Mouse (Mus musculus): ENCODE measurements around the gene Ttc23l. TPM values are rescaled to one million over a fixed set of nuclear protein-coding genes. Genes with fewer than 3 reads are reported as not detected.

The Ttc23l gene
- not detected in 2 replicates for polyA plus RNA-seq (2012; rRNA removed)

GRCm38 (mm10) chr15:10558465-10558864 is at the start of gene Ttc23l:
Gene Ttc23l, minus strand, starts transcription at chr15:10558668.
- no peak for TF ChIP-seq CTCF (IDR thresholded peaks at IDR 0.05; ENCODE audit: extremely low read depth, insufficient read depth, low read length)
- TF ChIP-seq POLR2A (IDR thresholded peaks at IDR 0.05; ENCODE audit: extremely low read depth, insufficient read depth, low read length) = no peak

GRCm38 (mm10) chr15:10599413-10599812 is 40.9 kb upstream of the Ttc23l start:
- Histone ChIP-seq H3K4me1 (ENCODE audit: control insufficient read depth, insufficient read depth, low read length) (peaks cover 2% of the 10 kb centered on the region; the same call in 1 of the 2 replicates), H3K27ac (ENCODE audit: insufficient read depth, low read length) (no peak overlapping the region), H3K4me3 (ENCODE audit: insufficient read depth, low read length) (no peak overlapping the region)
- TF ChIP-seq POLR2A (IDR thresholded peaks at IDR 0.05; ENCODE audit: extremely low read depth, insufficient read depth, low read length) = no peak
- no peak for TF ChIP-seq CTCF (IDR thresholded peaks at IDR 0.05; ENCODE audit: extremely low read depth, insufficient read depth, low read length)

More at GRCm38 (mm10) chr15:10558465-10558864, at the start of gene Ttc23l:
- H3K27ac ChIP-seq (ENCODE audit: insufficient read depth, low read length) = no peak within 1 kb of the TSS
- H3K4me3 ChIP-seq (ENCODE audit: insufficient read depth, low read length) = no peak within 1 kb of the TSS
- H3K4me1 ChIP-seq (ENCODE audit: control insufficient read depth, insufficient read depth, low read length) = no peaks in the 10 kb centered on the region

GRCm38 (mm10) chr15:10598259-10599225 is 40.1 kb upstream of the Ttc23l start:
- H3K4me3 ChIP-seq (ENCODE audit: insufficient read depth, low read length) = no peak overlapping the region

GRCm38 (mm10) chr15:10596871-10597270 is 38.4 kb upstream of the Ttc23l start:
- no peak overlapping the region for H3K4me3 ChIP-seq (ENCODE audit: insufficient read depth, low read length)
- TF ChIP-seq CTCF (IDR thresholded peaks at IDR 0.05; ENCODE audit: extremely low read depth, insufficient read depth, low read length) (no peak), POLR2A (IDR thresholded peaks at IDR 0.05; ENCODE audit: extremely low read depth, insufficient read depth, low read length) (no peak)

More at GRCm38 (mm10) chr15:10598259-10599225, 40.1 kb upstream of the Ttc23l start:
- no peak for TF ChIP-seq CTCF (IDR thresholded peaks at IDR 0.05; ENCODE audit: extremely low read depth, insufficient read depth, low read length)
- no peak for TF ChIP-seq POLR2A (IDR thresholded peaks at IDR 0.05; ENCODE audit: extremely low read depth, insufficient read depth, low read length)
- H3K27ac ChIP-seq (ENCODE audit: insufficient read depth, low read length) = no peak overlapping the region
- peaks cover 2% of the 10 kb centered on the region; the same call in 1 of the 2 replicates for H3K4me1 ChIP-seq (ENCODE audit: control insufficient read depth, insufficient read depth, low read length)

GRCm38 (mm10) chr15:10595408-10595807 is 36.9 kb upstream of the Ttc23l start:
- H3K27ac ChIP-seq (ENCODE audit: insufficient read depth, low read length) = no peak overlapping the region

More at GRCm38 (mm10) chr15:10596871-10597270, 38.4 kb upstream of the Ttc23l start:
- no peak overlapping the region for H3K27ac ChIP-seq (ENCODE audit: insufficient read depth, low read length)
- peaks cover 2% of the 10 kb centered on the region; the same call in 1 of the 2 replicates for H3K4me1 ChIP-seq (ENCODE audit: control insufficient read depth, insufficient read depth, low read length)

GRCm38 (mm10) chr15:10594910-10595309 is 36.4 kb upstream of the Ttc23l start:
- Histone ChIP-seq H3K4me1 (ENCODE audit: control insufficient read depth, insufficient read depth, low read length) (peaks cover 2% of the 10 kb centered on the region; the same call in 1 of the 2 replicates), H3K4me3 (ENCODE audit: insufficient read depth, low read length) (no peak overlapping the region), H3K27ac (ENCODE audit: insufficient read depth, low read length) (no peak overlapping the region)
- TF ChIP-seq CTCF (IDR thresholded peaks at IDR 0.05; ENCODE audit: extremely low read depth, insufficient read depth, low read length) (no peak), POLR2A (IDR thresholded peaks at IDR 0.05; ENCODE audit: extremely low read depth, insufficient read depth, low read length) (no peak)

More at GRCm38 (mm10) chr15:10595408-10595807, 36.9 kb upstream of the Ttc23l start:
- Histone ChIP-seq H3K4me1 (ENCODE audit: control insufficient read depth, insufficient read depth, low read length) (peaks cover 2% of the 10 kb centered on the region; the same call in 1 of the 2 replicates), H3K4me3 (ENCODE audit: insufficient read depth, low read length) (no peak overlapping the region)
- TF ChIP-seq CTCF (IDR thresholded peaks at IDR 0.05; ENCODE audit: extremely low read depth, insufficient read depth, low read length) = no peak
- TF ChIP-seq POLR2A (IDR thresholded peaks at IDR 0.05; ENCODE audit: extremely low read depth, insufficient read depth, low read length) = no peak

GRCm38 (mm10) chr15:10593094-10593493 is 34.6 kb upstream of the Ttc23l start:
- Histone ChIP-seq H3K27ac (ENCODE audit: insufficient read depth, low read length) (no peak overlapping the region), H3K4me3 (ENCODE audit: insufficient read depth, low read length) (no peak overlapping the region), H3K4me1 (ENCODE audit: control insufficient read depth, insufficient read depth, low read length) (no peaks in the 10 kb centered on the region)
- no peak for TF ChIP-seq CTCF (IDR thresholded peaks at IDR 0.05; ENCODE audit: extremely low read depth, insufficient read depth, low read length)
- TF ChIP-seq POLR2A (IDR thresholded peaks at IDR 0.05; ENCODE audit: extremely low read depth, insufficient read depth, low read length) = no peak

GRCm38 (mm10) chr15:10586565-10586964 is 28.1 kb upstream of the Ttc23l start:
- H3K4me1 ChIP-seq (ENCODE audit: control insufficient read depth, insufficient read depth, low read length) = no peaks in the 10 kb centered on the region
- no peak overlapping the region for H3K4me3 ChIP-seq (ENCODE audit: insufficient read depth, low read length)
- TF ChIP-seq CTCF (IDR thresholded peaks at IDR 0.05; ENCODE audit: extremely low read depth, insufficient read depth, low read length) = 0 out of 2 replicates have a peak, but pooled peaks have one; percentile 1
- TF ChIP-seq POLR2A (IDR thresholded peaks at IDR 0.05; ENCODE audit: extremely low read depth, insufficient read depth, low read length) = no peak
- no peak overlapping the region for H3K27ac ChIP-seq (ENCODE audit: insufficient read depth, low read length)

GRCm38 (mm10) chr15:10584359-10585187 is 26.1 kb upstream of the Ttc23l start:
- TF ChIP-seq POLR2A (IDR thresholded peaks at IDR 0.05; ENCODE audit: extremely low read depth, insufficient read depth, low read length) (no peak), CTCF (IDR thresholded peaks at IDR 0.05; ENCODE audit: extremely low read depth, insufficient read depth, low read length) (no peak)
- Histone ChIP-seq H3K27ac (ENCODE audit: insufficient read depth, low read length) (no peak overlapping the region), H3K4me1 (ENCODE audit: control insufficient read depth, insufficient read depth, low read length) (no peaks in the 10 kb centered on the region)

More at GRCm38 (mm10) chr15:10584359-10585187, 26.1 kb upstream of the Ttc23l start:
- H3K4me3 ChIP-seq (ENCODE audit: insufficient read depth, low read length) = no peak overlapping the region
